Mouse (Mus musculus): ENCODE data around the gene Vrk3. TPM values are rescaled to one million over a fixed set of nuclear protein-coding genes. Genes with fewer than 3 reads are reported as not detected.

The Vrk3 gene
- polyA plus RNA-seq, 1 experiment from 2014 or later: 34.6 TPM

GRCm38 (mm10) chr7:44780101-44780500 lies 31.9 kb downstream of the Vrk3 start:
- Histone ChIP-seq H3K27me3 (replicated peaks; ENCODE audit: control insufficient read depth, insufficient read depth, low read length) (no peaks in the 10 kb centered on the region), H3K27ac (ENCODE audit: low read length) (no peak overlapping the region)
- WGBS: 90% methylated on average over 8 of the region's 8 CpGs

DNA sequence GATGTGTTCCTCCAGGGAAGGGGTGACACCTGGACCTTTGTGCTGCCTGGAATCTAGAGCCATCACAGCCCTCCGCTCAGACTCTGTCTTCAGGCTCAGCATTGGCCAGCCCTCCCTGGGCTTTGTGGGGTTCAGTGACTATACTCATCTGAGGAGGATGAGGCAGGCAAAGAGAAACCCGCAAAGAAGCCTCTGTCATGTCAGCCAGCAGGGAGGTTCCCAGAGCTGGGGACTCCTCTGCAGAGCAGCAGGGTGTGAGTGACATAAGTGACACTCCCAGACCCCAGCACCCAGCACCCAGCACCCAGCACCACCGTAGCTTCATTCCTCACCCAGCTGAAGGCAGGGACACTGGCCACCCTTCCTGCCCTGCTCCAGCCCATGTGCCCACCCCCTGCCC lies 41.3 kb downstream of the Vrk3 start:
- H3K4me2 ChIP-seq (ENCODE audit: low read length): no peak overlapping the region
- H3K27ac ChIP-seq (ENCODE audit: low read length): no peak overlapping the region
- ATAC-seq: no peak
- H3K4me3 ChIP-seq (replicated peaks; ENCODE audit: low read length): no peak overlapping the region
- 0 out of 2 replicates have a peak, but pooled peaks cover 3% of the 10 kb centered on the region for H3K9me3 ChIP-seq (ENCODE audit: control insufficient read depth, low read length)
- H3K27me3 ChIP-seq (replicated peaks; ENCODE audit: control insufficient read depth, insufficient read depth, low read length): no peaks in the 10 kb centered on the region
- H3K4me1 ChIP-seq (replicated peaks; ENCODE audit: control insufficient read depth, insufficient read depth, low read length): no peaks in the 10 kb centered on the region
- H3K9ac ChIP-seq (replicated peaks; ENCODE audit: low read depth, low read length): no peak overlapping the region
- 76% methylated on average over 3 of the region's 3 CpGs for WGBS
- no peaks in the 10 kb centered on the region for H3K36me3 ChIP-seq (ENCODE audit: control insufficient read depth, insufficient read depth)

More at GRCm38 (mm10) chr7:44780101-44780500, 31.9 kb downstream of the Vrk3 start:
- no peak overlapping the region for H3K4me2 ChIP-seq (ENCODE audit: low read length)
- H3K36me3 ChIP-seq (ENCODE audit: control insufficient read depth, insufficient read depth): no peaks in the 10 kb centered on the region
- no peaks in the 10 kb centered on the region for H3K4me1 ChIP-seq (replicated peaks; ENCODE audit: control insufficient read depth, insufficient read depth, low read length)
- H3K4me3 ChIP-seq (replicated peaks; ENCODE audit: low read length): no peak overlapping the region
- no peaks in the 10 kb centered on the region for H3K9me3 ChIP-seq (ENCODE audit: control insufficient read depth, low read length)
- no peak overlapping the region for H3K9ac ChIP-seq (replicated peaks; ENCODE audit: low read depth, low read length)
- no peak for ATAC-seq

GRCm38 (mm10) chr7:44790066-44790465 lies 41.9 kb downstream of the Vrk3 start:
- 64% methylated on average over 4 of the region's 4 CpGs for WGBS
- no peak for ATAC-seq

GRCm38 (mm10) chr7:44792781-44793180 lies 44.6 kb downstream of the Vrk3 start:
- no peaks in the 10 kb centered on the region for H3K4me1 ChIP-seq (replicated peaks; ENCODE audit: control insufficient read depth, insufficient read depth, low read length)
- 0 out of 2 replicates have a peak, but pooled peaks cover 3% of the 10 kb centered on the region for H3K9me3 ChIP-seq (ENCODE audit: control insufficient read depth, low read length)
- H3K27ac ChIP-seq (ENCODE audit: low read length): no peak overlapping the region
- no peaks in the 10 kb centered on the region for H3K27me3 ChIP-seq (replicated peaks; ENCODE audit: control insufficient read depth, insufficient read depth, low read length)
- no peak overlapping the region for H3K4me3 ChIP-seq (replicated peaks; ENCODE audit: low read length)
- 89% methylated on average over 6 of the region's 6 CpGs for WGBS
- H3K4me2 ChIP-seq (ENCODE audit: low read length): no peak overlapping the region
- H3K9ac ChIP-seq (replicated peaks; ENCODE audit: low read depth, low read length): no peak overlapping the region
- no peaks in the 10 kb centered on the region for H3K36me3 ChIP-seq (ENCODE audit: control insufficient read depth, insufficient read depth)
- no peak for ATAC-seq

More at GRCm38 (mm10) chr7:44790066-44790465, 41.9 kb downstream of the Vrk3 start:
- Histone ChIP-seq H3K4me1 (replicated peaks; ENCODE audit: control insufficient read depth, insufficient read depth, low read length) (no peaks in the 10 kb centered on the region), H3K4me2 (ENCODE audit: low read length) (no peak overlapping the region), H3K27ac (ENCODE audit: low read length) (no peak overlapping the region), H3K27me3 (replicated peaks; ENCODE audit: control insufficient read depth, insufficient read depth, low read length) (no peaks in the 10 kb centered on the region), H3K9ac (replicated peaks; ENCODE audit: low read depth, low read length) (no peak overlapping the region), H3K36me3 (ENCODE audit: control insufficient read depth, insufficient read depth) (no peaks in the 10 kb centered on the region), H3K4me3 (replicated peaks; ENCODE audit: low read length) (no peak overlapping the region), H3K9me3 (ENCODE audit: control insufficient read depth, low read length) (0 out of 2 replicates have a peak, but pooled peaks cover 3% of the 10 kb centered on the region)

DNA sequence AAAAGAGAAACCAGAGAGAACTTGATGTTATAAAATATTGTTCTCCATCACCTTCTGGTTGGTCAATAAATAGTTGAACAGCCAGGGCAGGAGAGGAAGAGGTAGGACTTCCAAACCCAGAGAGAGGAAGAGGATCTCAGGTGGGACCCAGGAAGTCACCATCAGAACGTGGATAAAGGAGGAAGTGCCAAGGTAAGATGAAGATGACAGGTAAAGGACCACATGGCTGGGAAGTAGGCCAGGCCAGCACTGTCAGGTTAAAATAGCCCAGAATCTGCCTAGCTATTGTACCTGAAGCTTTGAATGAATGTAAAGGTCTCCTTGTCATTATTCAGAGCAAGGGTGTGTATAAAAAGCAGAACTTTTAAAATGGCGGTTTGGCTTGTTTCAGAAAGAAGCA lies 60.7 kb downstream of the Vrk3 start:
- Histone ChIP-seq H3K27me3 (replicated peaks; ENCODE audit: control insufficient read depth, insufficient read depth, low read length) (no peaks in the 10 kb centered on the region; the same call in 1 of the 2 replicates), H3K4me2 (ENCODE audit: low read length) (no peak overlapping the region), H3K9ac (replicated peaks; ENCODE audit: low read depth, low read length) (no peak overlapping the region), H3K9me3 (ENCODE audit: control insufficient read depth, low read length) (no peaks in the 10 kb centered on the region), H3K4me3 (replicated peaks; ENCODE audit: low read length) (no peak overlapping the region), H3K36me3 (ENCODE audit: control insufficient read depth, insufficient read depth) (no peaks in the 10 kb centered on the region), H3K4me1 (replicated peaks; ENCODE audit: control insufficient read depth, insufficient read depth, low read length) (no peaks in the 10 kb centered on the region), H3K27ac (ENCODE audit: low read length) (no peak overlapping the region)
- WGBS: 83% methylated on average over 2 of the region's 2 CpGs
- ATAC-seq: no peak

DNA sequence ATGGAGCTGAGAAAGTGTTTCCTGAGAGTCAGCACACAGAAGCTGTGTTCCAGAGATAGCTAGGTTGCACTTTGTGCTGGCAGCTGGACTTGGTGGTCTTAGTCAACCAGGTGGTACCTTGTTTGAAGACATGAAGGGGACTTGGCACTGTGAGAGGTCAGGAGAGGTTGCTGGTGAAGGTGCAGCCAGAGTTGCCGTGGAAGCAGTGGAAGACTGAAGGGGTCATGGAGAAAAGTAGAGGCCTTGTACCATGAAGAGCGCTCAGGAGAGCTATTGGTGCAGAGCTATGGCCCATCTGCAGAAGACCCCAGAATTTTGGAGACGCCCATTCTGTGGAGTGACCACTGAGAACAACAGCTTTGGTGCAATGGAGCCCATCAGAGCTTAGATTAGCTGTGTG lies 61.3 kb downstream of the Vrk3 start:
- no peaks in the 10 kb centered on the region for H3K9me3 ChIP-seq (ENCODE audit: control insufficient read depth, low read length)
- H3K36me3 ChIP-seq (ENCODE audit: control insufficient read depth, insufficient read depth): no peaks in the 10 kb centered on the region
- H3K9ac ChIP-seq (replicated peaks; ENCODE audit: low read depth, low read length): no peak overlapping the region
- no peak overlapping the region for H3K4me3 ChIP-seq (replicated peaks; ENCODE audit: low read length)
- WGBS: 96% methylated on average over 3 of the region's 3 CpGs
- H3K27me3 ChIP-seq (replicated peaks; ENCODE audit: control insufficient read depth, insufficient read depth, low read length): no peaks in the 10 kb centered on the region; the same call in 1 of the 2 replicates
- no peaks in the 10 kb centered on the region for H3K4me1 ChIP-seq (replicated peaks; ENCODE audit: control insufficient read depth, insufficient read depth, low read length)
- H3K4me2 ChIP-seq (ENCODE audit: low read length): no peak overlapping the region
- H3K27ac ChIP-seq (ENCODE audit: low read length): no peak overlapping the region
- no peak for ATAC-seq

DNA sequence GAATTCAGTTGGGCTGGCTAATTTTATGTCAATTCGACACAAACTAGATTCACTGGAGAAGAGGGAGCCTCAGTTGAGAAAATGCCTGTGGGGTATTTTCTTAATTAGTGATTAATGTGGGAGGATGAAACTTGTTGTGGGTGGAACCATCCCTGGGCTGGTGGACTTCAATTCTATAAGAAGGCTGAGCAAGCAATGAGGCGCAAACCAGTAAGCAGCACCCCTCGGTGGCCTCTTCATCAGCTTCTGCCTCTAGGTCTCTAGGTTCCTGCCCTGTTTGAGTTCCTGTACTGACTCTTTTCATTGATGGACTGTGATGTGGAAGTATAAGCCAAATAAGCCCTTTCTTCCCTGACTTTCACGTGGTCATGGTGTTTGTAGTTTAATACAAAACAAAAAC lies 62.2 kb downstream of the Vrk3 start:
- H3K4me1 ChIP-seq (replicated peaks; ENCODE audit: control insufficient read depth, insufficient read depth, low read length): peaks cover 6% of the 10 kb centered on the region
- H3K27ac ChIP-seq (ENCODE audit: low read length): no peak overlapping the region
- no peak overlapping the region for H3K4me3 ChIP-seq (replicated peaks; ENCODE audit: low read length)
- H3K27me3 ChIP-seq (replicated peaks; ENCODE audit: control insufficient read depth, insufficient read depth, low read length): no peaks in the 10 kb centered on the region
- WGBS: 72% methylated on average over 4 of the region's 4 CpGs
- H3K9me3 ChIP-seq (ENCODE audit: control insufficient read depth, low read length): no peaks in the 10 kb centered on the region
- no peak overlapping the region for H3K9ac ChIP-seq (replicated peaks; ENCODE audit: low read depth, low read length)
- no peaks in the 10 kb centered on the region for H3K36me3 ChIP-seq (ENCODE audit: control insufficient read depth, insufficient read depth)
- no peak for ATAC-seq
- H3K4me2 ChIP-seq (ENCODE audit: low read length): no peak overlapping the region

GRCm38 (mm10) chr7:44810819-44811557 lies 62.8 kb downstream of the Vrk3 start:
- Histone ChIP-seq H3K27me3 (replicated peaks; ENCODE audit: control insufficient read depth, insufficient read depth, low read length) (no peaks in the 10 kb centered on the region), H3K36me3 (ENCODE audit: control insufficient read depth, insufficient read depth) (no peaks in the 10 kb centered on the region), H3K4me2 (ENCODE audit: low read length) (no peak overlapping the region), H3K4me3 (replicated peaks; ENCODE audit: low read length) (no peak overlapping the region), H3K9me3 (ENCODE audit: control insufficient read depth, low read length) (no peaks in the 10 kb centered on the region), H3K4me1 (replicated peaks; ENCODE audit: control insufficient read depth, insufficient read depth, low read length) (peaks cover 7% of the 10 kb centered on the region), H3K27ac (ENCODE audit: low read length) (no peak overlapping the region), H3K9ac (replicated peaks; ENCODE audit: low read depth, low read length) (no peak overlapping the region)
- WGBS: 91% methylated on average over 7 of the region's 7 CpGs
- ATAC-seq: no peak

- Histone ChIP-seq H3K4me1 (replicated peaks; ENCODE audit: control insufficient read depth, insufficient read depth, low read length) (peaks cover 16% of the 10 kb centered on the region), H3K4me3 (replicated peaks; ENCODE audit: low read length) (no peak overlapping the region), H3K27ac (ENCODE audit: low read length) (no peak overlapping the region), H3K9ac (replicated peaks; ENCODE audit: low read depth, low read length) (no peak overlapping the region), H3K9me3 (ENCODE audit: control insufficient read depth, low read length) (no peaks in the 10 kb centered on the region), H3K27me3 (replicated peaks; ENCODE audit: control insufficient read depth, insufficient read depth, low read length) (no peaks in the 10 kb centered on the region), H3K4me2 (ENCODE audit: low read length) (no peak overlapping the region), H3K36me3 (ENCODE audit: control insufficient read depth, insufficient read depth) (no peaks in the 10 kb centered on the region)
- ATAC-seq: no peak
- 92% methylated on average over 20 of the region's 20 CpGs for WGBS
Observed at GRCm38 (mm10) chr7:44812651-44813325, 64.6 kb downstream of the Vrk3 start.

Measured in forebrain, embryonic 16.5 days (tissue).